In the genomic region with DNA sequence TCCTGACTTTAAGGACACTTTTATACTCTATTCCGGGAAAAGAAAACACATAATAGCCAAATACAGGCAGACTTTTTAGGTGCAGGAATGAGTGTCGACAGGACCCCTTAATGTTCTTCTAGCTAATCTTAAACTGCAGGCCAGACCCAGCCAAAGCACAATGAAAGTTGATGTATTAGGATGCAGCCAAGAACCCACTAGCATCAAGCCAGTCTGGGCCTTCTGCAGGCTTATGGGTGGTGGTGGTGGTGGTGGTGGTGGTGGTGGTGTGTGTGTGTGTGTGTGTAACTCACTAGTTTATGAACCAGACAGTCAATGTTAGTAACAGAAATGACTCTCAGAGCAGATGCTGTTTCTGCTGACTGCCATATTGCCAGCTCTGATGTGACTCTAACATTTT, we compare ENCODE assay signal across 14 mouse cellular contexts.
A peak's percentile ranks its signal among the peaks of the same experiment; 100 is the strongest.
DNase-seq lines count a peak whose midpoint lies in the region; ATAC-seq and TF ChIP-seq lines count a peak whose summit lies in the region.
"Had no signal": no experiment of that assay in that cellular context is flagged by ENCODE, and none has a peak within 500 bp of the region (broad histone marks: within the 10 kb centered on the region; RNA-seq: fewer than 3 reads in every experiment).

No protein-coding gene starts in this region.

- TF ChIP-seq CTCF in gastrocnemius, adult 2 months (IDR thresholded peaks at IDR 0.05): no peak

- H3K27ac ChIP-seq in gastrocnemius, adult 2 months: peak overlapping the region; percentile 43; the same call in 1 of the 2 replicates
- H3K27ac ChIP-seq in kidney, embryonic 16.5 days (ENCODE audit: low read length): peak overlapping the region; percentile 75
- peak overlapping the region; percentile 58 for H3K27ac ChIP-seq in limb, embryonic 10.5 days
- H3K27ac ChIP-seq: embryonic facial prominence, embryonic 12.5 days had no signal

- intact Hi-C loops in gastrocnemius, adult 2 months (cut with DNase I): no loop called here
- intact Hi-C loops in gastrocnemius, postnatal 36 days (cut with DNase I): no loop called here
- intact Hi-C loops in left cerebral cortex, postnatal 14 days (cut with DNase I): no loop called here

- H3K36me3 ChIP-seq in kidney, embryonic 16.5 days (ENCODE audit: insufficient read depth, low read length): no peaks in the 10 kb centered on the region
- no peaks in the 10 kb centered on the region for H3K36me3 ChIP-seq in limb, embryonic 10.5 days
- H3K36me3 ChIP-seq: embryonic facial prominence, embryonic 12.5 days had no signal

- DNase-seq in gastrocnemius, adult 2 months: no peak
- no peak for DNase-seq in gastrocnemius, postnatal 36 days
- DNase-seq in kidney, postnatal 4 days: no peak
- DNase-seq in forelimb bud, embryonic 11.5 days (ENCODE audit: low read depth, low spot score): peak; percentile 57
- DNase-seq in limb, embryonic 10.5 days (ENCODE audit: low spot score): no peak
- no peak for DNase-seq in adrenal gland, postnatal 14 days
- DNase-seq in left cerebral cortex, postnatal 14 days (ENCODE audit: low spot score in 2 of 2): no peak
- DNase-seq: cerebellum, postnatal 14 days; heart, postnatal 10 days; left cerebral cortex, postnatal 4 days; midbrain, embryonic 14.5 days had no signal

- no peak for ATAC-seq in kidney, embryonic 16.5 days (ENCODE audit: low FRiP score, low TSS enrichment)
- ATAC-seq: hindbrain, embryonic 16.5 days had no signal

- H3K27me3 ChIP-seq in kidney, embryonic 16.5 days (ENCODE audit: insufficient read depth, low read length): no peaks in the 10 kb centered on the region
- H3K27me3 ChIP-seq in limb, embryonic 10.5 days (ENCODE audit: low read depth, poor library complexity, severe bottlenecking): no peaks in the 10 kb centered on the region
- H3K27me3 ChIP-seq: embryonic facial prominence, embryonic 12.5 days had no signal

- no peaks in the 10 kb centered on the region for H3K9me3 ChIP-seq in kidney, embryonic 16.5 days (ENCODE audit: low read length)
- H3K9me3 ChIP-seq in limb, embryonic 10.5 days (replicated peaks): no peaks in the 10 kb centered on the region
- H3K9me3 ChIP-seq: embryonic facial prominence, embryonic 12.5 days had no signal

- H3K4me2 ChIP-seq in kidney, embryonic 16.5 days (replicated peaks; ENCODE audit: low read depth, low read length): no peak overlapping the region
- H3K4me2 ChIP-seq: embryonic facial prominence, embryonic 12.5 days had no signal

- no peak overlapping the region for H3K4me3 ChIP-seq in gastrocnemius, adult 2 months
- no peak overlapping the region for H3K4me3 ChIP-seq in kidney, embryonic 16.5 days (ENCODE audit: low read length)
- no peak overlapping the region for H3K4me3 ChIP-seq in limb, embryonic 10.5 days
- H3K4me3 ChIP-seq: embryonic facial prominence, embryonic 12.5 days had no signal

- H3K4me1 ChIP-seq in kidney, embryonic 16.5 days (ENCODE audit: insufficient read depth, low read length): peaks cover 28% of the 10 kb centered on the region
- peaks cover 42% of the 10 kb centered on the region for H3K4me1 ChIP-seq in limb, embryonic 10.5 days

- H3K9ac ChIP-seq in kidney, embryonic 16.5 days (replicated peaks; ENCODE audit: low read length): no peak overlapping the region
- H3K9ac ChIP-seq: embryonic facial prominence, embryonic 12.5 days had no signal

- 63% methylated on average over 2 of the region's 2 CpGs for WGBS in kidney, embryonic 16.5 days
- WGBS in limb, embryonic 10.5 days: 74% methylated on average over 2 of the region's 2 CpGs
